Mouse (Mus musculus): ENCODE measurements at regions not wholly inside any gene's neighbourhood (a gene's known extent, or its start where the extent isn't known, plus 50 kb on each side); places are given as distances from the start of the nearest gene placed in this dataset.

DNA sequence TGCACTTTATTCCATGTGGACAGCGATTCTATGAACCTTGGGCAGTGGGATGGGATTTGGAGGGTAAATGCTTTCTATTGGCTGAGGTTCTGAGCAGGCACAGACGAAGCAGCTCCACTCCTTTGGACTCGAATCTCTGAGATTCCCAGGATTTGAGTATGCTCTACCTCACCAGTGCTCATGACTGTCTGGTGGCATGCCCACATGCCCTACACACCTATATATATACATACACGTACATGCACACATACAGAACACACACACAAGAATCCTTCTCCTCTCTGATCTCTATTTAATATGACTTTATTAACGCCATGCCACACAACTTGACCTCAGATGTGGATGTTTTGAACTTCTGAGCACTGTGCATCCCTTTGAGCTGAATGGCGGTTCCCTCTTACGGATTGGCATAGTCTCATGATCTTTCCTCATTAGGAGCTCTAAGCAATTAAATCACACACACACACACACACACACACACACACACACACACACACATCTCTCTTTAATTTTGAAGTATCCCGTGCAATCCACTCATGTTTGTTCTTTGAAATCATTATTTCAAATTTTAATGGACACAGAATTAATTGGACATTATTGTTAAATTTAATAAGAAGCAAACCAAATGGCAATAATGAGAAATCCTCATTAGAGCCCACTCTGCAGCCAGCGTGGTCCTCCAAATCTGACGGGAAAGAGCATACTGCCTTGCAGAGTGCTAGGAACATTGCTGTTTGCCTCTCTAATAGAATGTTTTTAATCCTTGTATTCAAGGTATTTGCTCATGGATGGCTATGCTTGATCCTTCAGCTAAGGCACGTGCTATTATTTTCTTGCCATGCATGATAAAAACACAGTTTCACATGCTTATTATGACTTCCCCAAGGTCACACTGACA lies 205.1 kb upstream of the Kirrel3 start:
- no peak for DNase-seq (ENCODE audit: inconsistent age in 2 of 2, low spot score in 1 of 2)

GRCm38 (mm10) chr9:34323571-34323970 lies 162.1 kb upstream of the Kirrel3 start:
- no peak for DNase-seq (ENCODE audit: inconsistent age in 2 of 2, low spot score in 1 of 2)

- DNase-seq (ENCODE audit: inconsistent age in 2 of 2, low spot score in 1 of 2), result no peak
These were observed 157.0 kb upstream of the Kirrel3 start for GRCm38 (mm10) chr9:34328723-34329122.

DNA sequence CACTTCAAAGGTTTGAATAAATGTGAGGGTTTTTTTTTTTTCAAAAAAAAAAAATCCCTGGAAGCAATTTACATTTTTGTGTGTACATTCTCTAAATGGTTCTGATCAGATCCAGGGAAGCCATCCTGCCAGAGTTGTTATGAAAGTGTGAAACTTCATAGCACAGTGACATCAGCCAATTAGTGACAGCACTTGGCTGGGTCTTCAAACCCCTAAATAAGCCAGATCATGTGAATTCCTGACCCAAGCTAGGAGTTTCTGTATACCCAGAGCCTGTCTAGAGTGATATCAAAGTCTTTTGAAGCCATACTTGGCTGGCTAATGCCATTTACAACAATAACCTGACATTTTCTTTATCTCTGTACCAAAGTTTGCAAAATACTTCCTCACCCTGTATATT lies 151.6 kb upstream of the Kirrel3 start:
- DNase-seq (ENCODE audit: inconsistent age in 2 of 2, low spot score in 1 of 2), result no peak

- DNase-seq (ENCODE audit: inconsistent age in 2 of 2, low spot score in 1 of 2), result no peak
These were observed 150.9 kb upstream of the Kirrel3 start for GRCm38 (mm10) chr9:34334555-34335468.

- no peak for DNase-seq (ENCODE audit: inconsistent age in 2 of 2, low spot score in 1 of 2)
These were observed 137.3 kb upstream of the Kirrel3 start for GRCm38 (mm10) chr9:34348442-34348841.

GRCm38 (mm10) chr9:34349997-34350396 lies 135.7 kb upstream of the Kirrel3 start:
- DNase-seq (ENCODE audit: inconsistent age in 2 of 2, low spot score in 1 of 2), result peak in 1 of 2 experiments; percentile 28

DNA sequence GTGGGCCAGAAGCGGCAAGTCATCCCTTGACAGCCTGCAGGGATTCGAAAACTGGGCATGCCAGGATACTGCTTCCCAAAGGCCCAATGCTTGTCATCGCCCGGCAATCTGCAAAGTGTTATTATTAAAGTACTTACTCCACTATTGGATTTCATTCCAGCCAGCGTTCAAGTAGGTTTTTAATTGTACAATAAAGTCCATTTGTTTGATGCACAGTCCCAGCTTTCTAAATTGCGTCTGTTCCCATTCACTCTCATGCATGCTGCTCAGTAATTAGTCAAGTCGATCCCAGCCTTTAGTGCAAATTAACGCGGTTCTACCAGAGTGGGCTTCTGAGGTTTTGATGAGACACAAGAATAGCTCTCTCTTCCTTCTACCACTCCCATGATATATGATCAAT lies 131.9 kb upstream of the Kirrel3 start:
- no peak for DNase-seq (ENCODE audit: inconsistent age in 2 of 2, low spot score in 1 of 2)

- no peak for DNase-seq (ENCODE audit: inconsistent age in 2 of 2, low spot score in 1 of 2)
These were observed 130.9 kb upstream of the Kirrel3 start for GRCm38 (mm10) chr9:34354723-34355316.

DNA sequence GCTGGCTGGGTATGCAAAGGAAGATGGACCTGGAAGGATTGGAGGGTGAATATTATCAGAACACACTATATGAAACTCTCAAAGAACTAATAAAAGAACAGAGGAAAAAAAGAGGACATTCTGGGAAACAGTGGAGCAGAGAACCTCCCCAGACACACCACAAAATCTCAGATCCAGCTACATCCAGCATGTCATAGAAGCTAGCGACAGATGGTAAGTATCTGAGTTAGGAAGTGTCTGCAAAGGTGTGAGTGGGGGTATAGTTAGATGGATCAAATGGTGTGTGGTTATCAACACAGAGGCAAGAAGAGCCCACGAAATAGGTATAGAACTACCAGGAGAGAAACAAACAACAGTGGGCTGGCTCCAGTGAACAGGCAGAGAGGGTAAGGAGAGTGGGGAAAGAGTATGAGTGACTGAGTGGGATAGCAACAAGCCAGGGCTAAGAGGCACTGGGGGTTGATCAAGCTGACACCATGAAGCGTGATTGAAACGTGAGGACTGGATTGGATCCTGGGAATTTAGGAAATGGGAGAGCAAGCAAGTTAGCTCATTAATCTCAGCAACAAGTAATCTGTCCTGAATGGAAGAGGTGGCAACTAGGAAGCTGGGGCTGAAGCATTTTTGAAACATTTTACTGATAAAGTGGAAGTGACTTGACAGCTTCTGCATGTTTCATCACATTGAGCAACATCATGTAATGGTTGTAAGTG lies 114.9 kb upstream of the Kirrel3 start:
- no peak for DNase-seq (ENCODE audit: inconsistent age in 2 of 2, low spot score in 1 of 2)

DNA sequence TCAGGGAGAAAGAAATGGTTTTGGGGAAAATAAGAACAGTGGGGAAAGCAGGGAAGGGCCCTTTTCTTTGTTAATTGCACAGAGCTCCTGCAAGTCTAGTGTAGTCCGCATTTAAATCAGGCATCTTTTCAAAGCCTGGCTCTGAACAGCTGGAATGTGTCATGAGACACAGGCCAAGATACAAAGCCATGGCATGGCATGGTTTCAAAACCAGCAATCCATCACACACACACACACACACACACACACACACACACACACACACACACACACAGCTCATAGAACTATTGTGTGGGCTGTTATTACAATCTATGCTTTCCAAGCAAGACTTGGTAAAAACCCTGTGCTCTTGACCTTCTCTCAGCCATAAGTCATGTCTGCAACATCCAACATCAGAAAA lies 110.5 kb upstream of the Kirrel3 start:
- peak; percentile 7 to 72 for DNase-seq (ENCODE audit: inconsistent age in 2 of 2, low spot score in 1 of 2)

- no peak for DNase-seq (ENCODE audit: inconsistent age in 2 of 2, low spot score in 1 of 2)
These were observed 105.7 kb upstream of the Kirrel3 start for GRCm38 (mm10) chr9:34380008-34380407.

DNA sequence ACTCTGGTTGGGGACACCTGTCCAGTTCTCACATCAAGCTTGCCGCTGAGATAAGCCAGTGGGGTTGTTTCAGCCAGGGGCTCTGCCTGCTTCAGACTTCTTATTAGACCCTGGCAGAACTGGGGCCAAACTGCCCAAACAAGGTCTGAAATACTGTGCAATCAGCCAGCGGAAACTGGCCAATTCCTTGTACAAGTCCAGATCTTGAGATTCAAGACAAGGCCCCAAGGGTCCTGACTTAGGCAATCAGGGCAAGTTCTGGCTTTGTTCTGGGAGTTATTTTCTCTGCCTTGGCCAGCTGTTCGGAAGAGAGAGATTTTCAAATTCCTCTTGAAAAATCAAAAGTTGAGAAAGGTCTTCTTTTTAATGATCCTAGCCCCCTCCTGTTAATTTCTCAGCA lies 104.1 kb upstream of the Kirrel3 start:
- peak in 1 of 2 experiments; percentile 41 for DNase-seq (ENCODE audit: inconsistent age in 2 of 2, low spot score in 1 of 2)

DNA sequence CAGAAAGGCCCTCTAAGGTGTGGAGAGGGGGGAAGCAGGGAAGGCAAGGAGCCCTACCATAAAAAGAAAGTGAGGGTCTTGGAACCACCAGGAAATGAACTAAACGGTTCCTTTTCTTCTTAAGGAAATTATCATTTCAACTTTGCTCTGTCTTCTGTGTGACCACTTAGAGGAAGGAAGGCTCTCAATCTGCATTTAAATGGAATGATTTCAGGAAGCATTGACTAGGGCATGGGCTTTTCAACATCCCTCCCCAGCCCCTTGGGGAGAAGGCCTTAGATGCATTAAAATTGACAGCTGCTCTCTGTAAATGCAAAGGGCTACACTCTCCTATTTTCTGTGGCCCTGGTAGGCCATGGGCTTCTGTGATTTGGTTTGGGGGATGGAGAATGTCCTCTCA lies 103.5 kb upstream of the Kirrel3 start:
- DNase-seq (ENCODE audit: inconsistent age in 2 of 2, low spot score in 1 of 2), result no peak

DNA sequence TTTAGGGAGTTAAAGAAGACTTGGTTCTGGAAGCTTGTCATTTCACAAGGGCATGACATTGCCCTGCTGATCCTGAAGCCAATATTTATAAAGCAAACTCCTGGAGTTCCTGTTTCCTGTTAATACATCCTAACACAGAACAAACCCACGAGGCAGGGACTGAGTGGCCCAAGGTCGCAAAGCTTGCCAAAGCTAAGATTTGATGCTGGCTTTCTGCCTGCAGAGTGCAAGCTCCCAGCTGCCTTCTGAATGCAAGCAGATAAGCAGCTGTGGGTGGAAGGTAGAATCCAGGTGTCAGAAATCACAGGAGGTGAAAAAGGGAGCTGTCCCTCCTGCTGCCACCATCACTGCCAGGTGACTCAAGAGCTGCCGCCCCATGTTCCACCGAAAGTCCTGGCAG lies 99.6 kb upstream of the Kirrel3 start:
- DNase-seq (ENCODE audit: inconsistent age in 2 of 2, low spot score in 1 of 2), result peak; percentile 32 to 81

DNA sequence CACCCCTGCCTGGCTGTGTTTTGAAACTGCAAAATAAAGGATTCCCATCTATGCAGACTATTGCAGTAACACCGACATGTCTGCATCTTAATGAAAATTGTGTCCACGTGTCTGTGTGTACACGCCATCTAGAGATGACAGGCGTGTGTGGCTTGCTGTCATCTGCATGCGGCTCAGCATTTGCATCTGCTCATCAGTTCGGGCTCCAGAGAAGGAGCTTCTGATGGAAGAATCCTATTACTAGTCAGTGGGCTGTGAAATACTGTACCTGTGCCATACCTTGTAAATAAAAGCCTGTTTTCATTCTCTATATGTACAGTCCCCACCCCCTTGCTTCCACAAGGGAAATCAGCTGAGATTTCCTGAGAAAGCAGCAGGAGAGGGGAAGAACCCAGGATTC lies 92.7 kb upstream of the Kirrel3 start:
- no peak for DNase-seq (ENCODE audit: inconsistent age in 2 of 2, low spot score in 1 of 2)

DNA sequence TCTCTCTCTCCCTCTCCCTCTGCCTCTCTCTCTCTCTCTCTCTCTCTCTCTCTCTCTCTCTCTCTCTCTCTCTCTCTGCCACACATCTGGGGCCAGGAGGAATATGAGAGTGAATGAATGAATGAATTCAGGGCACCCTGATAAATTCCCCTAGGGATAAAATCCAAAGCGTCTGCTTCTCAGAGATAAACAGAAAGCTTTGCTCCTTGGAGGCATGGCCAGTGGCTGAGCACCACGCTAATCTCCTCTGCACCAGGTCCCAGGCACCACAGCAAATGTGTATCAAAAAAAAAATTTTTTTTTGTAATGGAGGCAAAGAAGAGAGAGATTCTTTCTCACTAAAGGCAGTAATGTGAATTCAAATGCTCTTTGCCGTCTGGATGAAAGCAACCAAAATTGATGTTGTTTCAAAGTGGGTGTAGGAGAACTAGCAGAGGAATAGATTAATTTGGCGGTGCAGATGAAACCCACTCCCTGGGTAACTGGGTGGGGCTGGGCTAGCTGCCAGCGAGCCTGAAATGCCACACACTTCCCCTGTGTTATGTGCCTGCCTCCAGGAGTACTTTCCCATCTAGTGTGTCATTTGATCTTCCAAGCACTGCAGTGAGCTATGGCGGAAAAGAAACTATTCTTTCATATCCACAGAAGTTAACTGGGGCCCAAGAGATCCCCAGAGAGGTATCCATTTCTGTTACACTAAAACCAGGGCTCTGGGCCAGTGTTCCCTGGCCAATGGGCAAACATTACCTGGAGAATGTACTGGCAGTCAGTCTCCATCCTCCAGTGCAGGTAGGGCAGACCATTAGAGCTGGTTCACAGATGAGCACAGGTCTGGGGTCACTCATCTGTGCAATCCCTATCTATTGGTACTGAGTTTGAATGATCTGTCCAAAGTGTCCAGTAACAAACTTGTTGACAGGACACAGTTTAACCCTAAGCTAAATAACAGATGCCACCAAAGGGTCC lies 89.6 kb upstream of the Kirrel3 start:
- no peak for DNase-seq (ENCODE audit: inconsistent age in 2 of 2, low spot score in 1 of 2)

DNA sequence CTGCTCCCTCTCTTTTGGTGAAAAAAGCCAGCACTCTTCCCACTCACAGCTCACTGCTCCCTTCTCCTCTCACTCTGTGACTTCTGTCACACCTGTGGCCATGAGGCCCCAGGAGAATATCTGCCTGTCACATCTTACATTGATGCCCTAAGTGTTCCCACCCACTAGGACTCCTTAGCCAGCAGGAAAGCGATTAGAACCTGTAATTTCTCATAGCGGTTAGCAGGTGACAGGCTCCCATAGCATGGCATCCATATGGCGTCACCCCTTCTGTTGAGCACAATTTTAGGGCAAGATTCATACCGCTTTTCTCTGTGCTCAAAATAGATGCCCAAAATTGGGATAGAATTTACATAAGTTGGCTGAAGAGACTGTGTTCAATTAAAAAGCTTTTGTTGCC lies 74.0 kb upstream of the Kirrel3 start:
- DNase-seq (ENCODE audit: inconsistent age in 2 of 2, low spot score in 1 of 2), result no peak

GRCm38 (mm10) chr9:34416153-34416552 lies 69.5 kb upstream of the Kirrel3 start:
- DNase-seq (ENCODE audit: inconsistent age in 2 of 2, low spot score in 1 of 2), result no peak

- DNase-seq (ENCODE audit: inconsistent age in 2 of 2, low spot score in 1 of 2), result no peak
These were observed 67.6 kb upstream of the Kirrel3 start for GRCm38 (mm10) chr9:34418100-34418499.
